Mouse (Mus musculus) kidney, postnatal 14 days (tissue): ENCODE measurements at regions not wholly inside any gene's neighbourhood (a gene's known extent, or its start where the extent isn't known, plus 50 kb on each side); places are given as distances from the start of the nearest gene placed in this dataset.

Experiments used
- DNase-seq: peaks from one replicate; pipeline ENCODE4 v3.0.0; 2022; ENCODE audit warnings: mixed read lengths

DNA sequence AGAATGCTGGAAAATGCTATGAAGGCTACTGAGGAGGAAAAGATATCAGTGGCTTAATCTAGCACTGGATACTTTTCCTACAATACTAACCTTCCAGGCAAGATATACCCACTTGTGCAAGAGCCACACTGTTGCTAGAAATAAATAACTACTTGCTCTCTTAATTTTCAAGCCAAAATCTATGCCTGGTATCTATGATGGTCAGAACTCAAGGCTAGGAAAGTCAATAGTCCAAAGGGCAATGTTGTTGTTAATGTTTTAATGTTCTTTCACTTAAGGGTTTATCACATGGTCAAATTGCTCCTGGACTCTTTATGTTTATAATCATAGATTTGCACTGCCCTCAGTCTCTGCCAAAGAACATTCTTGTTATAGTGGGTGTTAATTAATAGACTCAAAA, 533.5 kb downstream of the Kcnj2 start:
- no peak for DNase-seq

DNA sequence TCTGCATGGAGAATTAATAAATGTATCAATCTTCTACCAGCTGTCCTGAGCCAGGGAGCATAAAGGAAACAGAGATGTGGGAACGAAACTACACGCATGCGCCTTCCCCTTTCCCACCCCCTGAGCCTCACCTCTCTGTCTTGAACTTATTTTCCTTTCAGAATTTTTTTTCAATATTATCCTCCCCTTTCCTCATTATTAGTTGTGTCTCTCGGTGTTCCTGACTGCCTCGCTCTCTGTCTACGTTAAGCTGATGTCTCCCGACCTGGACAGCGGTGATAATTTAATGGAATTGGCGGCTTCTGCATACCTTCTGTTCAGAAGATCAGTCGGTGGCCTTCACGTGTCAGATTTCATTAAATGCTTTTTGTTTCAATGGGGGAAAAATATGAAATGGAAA, 539.2 kb downstream of the Kcnj2 start:
- DNase-seq, result no peak

DNA sequence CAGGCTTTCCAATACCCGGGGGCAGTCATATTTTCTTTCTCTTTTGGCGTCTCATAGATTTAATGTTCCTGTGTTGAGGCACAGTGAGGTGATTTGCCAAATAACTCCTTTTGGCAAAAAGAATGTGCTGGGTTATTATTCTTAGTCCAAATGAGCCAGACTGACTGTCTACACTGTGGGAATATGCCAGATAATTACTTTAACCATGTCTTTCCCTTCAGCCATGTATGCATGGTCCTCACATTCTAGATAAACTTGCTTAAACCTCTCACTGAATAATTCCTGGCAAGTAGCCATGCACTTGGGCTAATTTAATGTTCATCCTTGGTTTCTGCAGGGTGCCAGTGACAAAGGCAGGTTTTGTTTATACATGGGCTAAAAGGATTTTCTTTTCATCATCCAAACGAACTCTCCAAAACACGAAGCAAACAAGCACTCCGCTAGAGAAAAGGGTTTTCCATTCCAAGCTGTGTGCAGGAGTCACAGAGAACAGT, 544.6 kb downstream of the Kcnj2 start:
- no peak for DNase-seq

DNA sequence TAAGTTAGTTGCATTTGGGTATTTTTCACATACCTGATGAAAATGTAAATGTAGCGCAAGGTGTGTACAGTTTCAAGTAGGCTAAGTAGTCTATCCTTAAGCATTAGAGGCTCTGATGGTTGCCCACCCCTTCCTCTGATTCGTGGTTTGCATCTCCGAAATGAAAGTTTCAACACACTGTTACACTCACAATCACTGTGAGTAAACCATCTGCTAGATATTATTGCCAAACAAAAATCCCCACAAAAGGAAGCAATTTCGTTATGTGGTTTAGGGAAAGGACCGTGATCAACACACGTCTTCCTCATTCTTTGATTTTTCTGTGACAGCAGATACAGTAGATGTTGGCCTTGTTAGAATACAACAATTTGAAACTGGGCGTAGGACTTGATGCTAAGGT, 577.6 kb downstream of the Kcnj2 start:
- DNase-seq, result no peak

DNA sequence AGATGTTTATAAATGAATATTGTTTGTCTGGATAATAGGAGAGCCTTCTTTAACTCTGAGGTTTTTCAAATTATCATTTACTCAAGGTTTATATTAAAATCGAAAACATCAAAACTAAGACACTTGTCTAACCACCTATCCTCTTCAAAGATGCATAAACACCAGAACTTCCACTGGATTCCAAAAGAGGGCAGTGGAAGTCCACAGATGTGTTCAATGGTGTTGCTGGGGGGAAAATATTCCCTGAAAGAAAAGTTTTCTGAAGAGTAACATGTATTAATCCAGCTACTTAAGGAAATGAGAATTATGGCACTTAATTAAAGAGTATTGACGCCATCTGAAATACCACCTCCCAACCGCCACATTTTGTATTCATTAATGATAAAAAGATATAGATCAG, 586.9 kb downstream of the Kcnj2 start:
- DNase-seq, result peak; percentile 5

DNA sequence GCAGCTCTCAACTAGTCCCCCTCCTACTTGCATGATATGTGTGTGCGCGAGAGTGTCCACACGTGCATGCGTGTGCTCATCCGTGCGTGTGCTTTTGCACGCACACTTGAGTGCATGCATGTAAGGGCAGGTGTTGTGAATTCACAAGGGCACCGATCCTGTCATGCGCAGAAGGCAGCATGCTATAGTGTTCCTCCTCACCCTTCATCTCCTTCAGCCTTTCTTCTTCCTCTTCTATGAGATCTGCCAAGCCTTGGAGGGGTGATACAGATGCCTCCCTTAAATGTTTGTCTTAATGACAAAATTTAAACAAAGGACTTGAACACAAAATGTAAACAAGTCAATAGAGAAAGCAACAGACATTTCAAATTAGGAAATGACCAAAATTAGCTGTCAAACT, 591.8 kb downstream of the Kcnj2 start:
- no peak for DNase-seq

DNA sequence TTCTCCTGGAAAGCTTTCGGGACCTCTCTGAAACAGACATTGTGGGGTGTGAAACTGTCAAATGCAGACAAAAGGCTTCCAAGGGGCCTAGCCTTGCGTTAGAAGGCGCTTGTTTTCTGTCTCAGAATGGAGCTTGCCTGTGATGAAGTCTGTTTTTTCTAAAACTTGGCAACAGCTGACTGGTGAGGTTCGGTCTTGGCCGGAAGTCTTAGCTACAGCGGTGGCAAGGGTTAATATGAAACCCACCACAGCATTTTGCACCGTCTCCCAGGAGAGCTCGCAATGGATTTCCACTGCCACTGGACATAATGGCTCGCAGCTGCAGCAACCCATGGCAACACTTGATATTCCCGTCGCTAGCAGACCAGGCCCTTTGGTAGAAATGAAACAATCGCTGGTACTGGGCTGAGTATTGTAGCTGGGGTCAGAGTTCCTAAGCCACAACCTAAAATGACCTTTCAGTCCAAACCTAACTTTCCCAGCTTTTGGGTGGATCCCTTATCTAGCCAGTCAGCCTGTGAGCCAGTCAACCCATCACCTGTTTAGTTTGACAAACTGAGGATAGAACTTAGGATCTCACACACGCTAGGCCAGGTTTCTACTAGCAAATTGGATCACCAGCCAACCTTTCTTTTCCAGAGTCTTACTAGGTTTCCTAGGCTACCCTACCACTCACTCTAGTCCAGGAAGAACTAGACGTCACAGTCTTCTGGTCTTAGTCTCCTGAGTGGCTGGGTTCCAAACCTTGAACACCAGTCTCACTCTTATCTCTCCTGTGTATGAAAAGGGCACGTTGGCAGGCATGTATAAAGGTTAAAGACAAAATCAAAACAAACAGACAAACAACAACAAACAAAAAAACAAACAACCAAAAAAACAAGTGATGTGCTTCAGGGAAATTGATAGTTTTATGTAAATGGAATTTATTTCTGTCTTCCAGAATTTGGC, 592.7 kb downstream of the Kcnj2 start:
- DNase-seq, result no peak

DNA sequence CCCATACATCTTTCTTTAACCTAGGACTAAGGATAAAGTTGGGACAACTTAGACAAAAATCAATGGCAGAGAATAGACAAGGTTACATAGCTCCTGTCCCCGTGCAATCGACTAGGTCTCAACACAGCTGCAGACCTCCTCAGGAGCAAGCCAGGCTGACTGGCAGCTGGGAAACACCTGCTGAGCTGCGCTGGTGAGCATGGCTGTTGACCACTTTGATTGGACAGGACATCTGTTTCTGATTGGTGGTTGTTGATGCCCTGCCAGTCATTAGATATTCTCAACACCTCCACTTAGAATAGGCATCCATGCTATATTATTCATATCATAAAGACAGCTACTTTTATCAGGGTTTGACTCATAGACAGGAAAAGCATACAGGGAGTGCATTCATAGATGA, 597.3 kb downstream of the Kcnj2 start:
- no peak for DNase-seq

DNA sequence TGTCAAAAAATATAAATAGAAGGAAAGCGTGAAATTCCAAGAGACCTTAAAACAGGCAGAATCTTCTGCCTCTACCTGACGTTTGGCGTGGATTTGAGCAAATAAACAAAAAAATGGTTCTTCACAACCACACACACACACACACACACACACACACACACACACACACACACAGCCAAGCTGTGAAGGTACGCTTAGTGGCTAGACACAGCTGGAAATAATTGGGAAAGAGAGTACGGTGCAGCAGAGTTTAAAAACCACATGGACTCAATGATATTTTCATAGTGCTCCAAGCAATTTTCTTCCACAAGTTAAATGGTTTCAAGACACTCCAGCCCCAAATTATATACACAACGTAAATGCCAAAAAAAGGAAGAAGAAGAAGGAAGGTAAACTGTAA, 600.4 kb downstream of the Kcnj2 start:
- no peak for DNase-seq

DNA sequence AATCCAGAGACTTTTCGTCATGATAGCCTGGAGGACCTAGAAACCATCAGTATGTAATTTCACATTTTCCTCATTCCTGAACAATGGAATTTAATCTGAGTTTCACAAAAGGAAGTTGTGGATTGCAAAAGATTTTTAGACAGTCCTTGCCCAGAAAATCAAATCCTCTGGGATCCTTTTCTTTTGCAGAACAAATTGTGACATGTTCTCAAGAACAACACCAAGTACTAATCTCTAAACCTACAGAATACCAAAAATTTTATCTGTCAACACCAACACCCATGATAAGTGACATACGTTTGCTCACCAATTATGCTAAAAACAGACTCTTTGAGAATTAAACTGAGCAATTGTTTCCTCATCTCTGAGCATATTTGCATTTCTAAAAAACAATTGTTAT, 605.9 kb downstream of the Kcnj2 start:
- no peak for DNase-seq

DNA sequence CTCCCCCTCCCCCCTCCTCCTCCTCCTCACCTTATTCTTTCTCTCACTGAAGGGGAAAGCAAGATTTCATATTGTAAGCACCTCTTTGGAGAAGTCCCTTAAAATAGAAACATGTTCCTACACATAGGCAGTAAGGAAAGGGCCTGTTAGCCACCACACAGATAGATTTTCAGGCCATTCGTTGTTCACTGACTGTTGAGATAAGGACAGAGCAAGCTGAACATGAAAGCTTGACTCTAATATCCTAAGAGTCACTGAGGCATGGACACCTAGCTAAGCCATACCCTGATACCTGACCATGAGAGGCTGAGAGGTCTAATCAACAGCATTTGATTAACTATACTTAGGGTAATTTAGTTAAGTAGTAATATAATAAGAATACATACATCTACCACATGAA, 609.7 kb downstream of the Kcnj2 start:
- no peak for DNase-seq

DNA sequence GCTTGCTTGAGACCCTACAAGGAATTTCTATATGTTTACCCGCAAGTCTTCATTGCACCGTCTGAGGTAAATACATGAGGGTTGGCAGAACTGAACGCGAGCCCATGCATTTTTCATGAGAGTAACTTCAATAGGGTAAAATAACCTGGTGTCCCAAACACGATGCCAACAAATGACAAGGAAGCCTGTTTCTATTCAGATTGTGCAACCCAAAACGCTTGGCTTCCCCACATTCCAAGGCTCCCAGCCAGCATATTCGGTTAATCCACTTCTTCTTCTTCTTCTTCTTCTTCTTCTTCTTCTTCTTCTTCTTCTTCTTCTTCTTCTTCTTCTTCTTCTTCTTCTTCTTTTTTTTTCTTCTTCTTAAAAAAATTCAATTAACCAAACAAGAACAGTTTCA, 616.4 kb downstream of the Kcnj2 start:
- no peak for DNase-seq

DNA sequence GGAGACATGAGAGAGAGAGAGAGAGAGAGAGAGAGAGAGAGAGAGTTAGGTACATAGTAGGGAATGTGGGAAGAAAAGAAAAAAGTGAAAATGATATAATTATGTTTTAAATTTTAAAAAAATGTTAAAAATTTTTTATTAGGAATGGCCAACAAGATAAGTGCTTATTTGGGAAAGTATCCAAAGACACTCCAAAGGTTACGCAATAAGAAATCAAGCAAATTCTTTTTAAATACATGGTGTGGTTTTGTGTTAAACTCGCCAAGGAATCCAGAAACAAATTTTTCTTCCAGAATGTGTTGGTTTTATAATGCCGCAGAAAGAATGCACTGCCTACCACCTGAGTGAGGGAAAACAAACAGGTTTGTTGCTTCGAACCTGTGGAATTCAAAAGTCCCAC, 617.9 kb downstream of the Kcnj2 start:
- no peak for DNase-seq

DNA sequence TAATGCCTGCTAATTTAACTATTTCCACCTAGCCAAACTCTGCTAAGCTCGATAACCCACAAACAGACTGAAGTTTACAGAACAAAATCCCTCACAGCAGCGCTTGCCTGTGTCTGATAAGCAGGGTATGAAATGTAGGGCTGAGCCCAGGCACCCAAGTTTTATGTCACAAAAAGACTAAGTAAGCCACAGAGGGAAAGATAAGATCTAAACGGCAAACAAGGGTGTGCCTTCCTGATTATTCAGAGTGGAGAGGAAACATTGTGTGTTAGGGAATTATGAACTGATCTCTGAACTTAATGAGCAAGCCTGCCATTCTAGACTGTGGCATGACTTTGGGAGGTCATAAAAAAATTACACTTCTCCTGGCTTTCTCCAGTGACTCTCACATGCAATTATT, 621.8 kb downstream of the Kcnj2 start:
- DNase-seq, result no peak

DNA sequence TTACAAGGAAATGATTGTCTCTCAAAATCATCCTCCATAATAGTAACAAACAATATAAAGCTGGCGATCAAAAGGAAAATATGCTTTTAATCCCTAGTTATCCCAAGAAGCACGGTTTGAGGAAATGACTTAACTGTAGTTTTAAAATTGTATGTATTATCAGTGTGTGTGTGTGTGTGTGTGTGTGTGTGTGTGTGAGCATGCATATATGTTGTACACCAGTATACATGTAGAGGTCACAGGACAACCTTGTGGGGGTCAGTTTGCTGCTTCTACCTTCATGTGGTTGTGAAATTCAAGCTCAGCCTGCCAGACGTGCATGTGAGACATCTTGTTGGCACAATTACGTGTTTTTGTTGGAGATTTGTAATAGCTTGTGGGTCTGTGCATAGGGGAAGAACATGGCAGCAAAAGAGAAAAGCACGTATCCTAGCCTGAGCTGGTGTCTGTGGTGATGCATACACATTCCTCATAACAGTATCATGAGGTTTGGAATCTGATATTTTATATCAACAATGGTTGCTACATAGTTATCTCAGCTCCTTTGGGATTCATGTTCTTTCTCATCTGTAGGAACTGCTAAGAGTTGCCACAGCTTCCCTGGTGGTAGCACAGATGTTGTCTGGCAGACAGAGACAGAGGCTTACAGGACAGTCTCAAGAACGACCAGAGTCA, 622.4 kb downstream of the Kcnj2 start:
- no peak for DNase-seq

DNA sequence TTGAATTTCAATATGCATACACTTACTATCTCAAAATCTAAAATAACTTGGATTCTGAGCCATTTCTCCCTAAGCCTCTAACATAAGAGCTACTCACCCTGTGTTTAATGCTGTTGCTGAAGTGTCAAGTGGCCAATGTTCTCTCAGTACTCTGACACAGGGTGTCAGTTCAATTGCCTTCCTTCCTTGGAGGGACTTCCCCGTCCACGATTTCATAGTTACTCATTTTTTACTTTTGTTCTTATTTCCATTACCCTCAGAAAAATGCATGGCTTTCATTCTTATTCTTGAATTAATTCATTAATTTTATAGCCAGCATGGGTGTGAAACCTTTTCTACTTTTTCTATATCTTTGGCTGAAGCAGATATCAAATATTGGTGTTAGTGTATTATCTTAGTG, 623.9 kb downstream of the Kcnj2 start:
- no peak for DNase-seq

DNA sequence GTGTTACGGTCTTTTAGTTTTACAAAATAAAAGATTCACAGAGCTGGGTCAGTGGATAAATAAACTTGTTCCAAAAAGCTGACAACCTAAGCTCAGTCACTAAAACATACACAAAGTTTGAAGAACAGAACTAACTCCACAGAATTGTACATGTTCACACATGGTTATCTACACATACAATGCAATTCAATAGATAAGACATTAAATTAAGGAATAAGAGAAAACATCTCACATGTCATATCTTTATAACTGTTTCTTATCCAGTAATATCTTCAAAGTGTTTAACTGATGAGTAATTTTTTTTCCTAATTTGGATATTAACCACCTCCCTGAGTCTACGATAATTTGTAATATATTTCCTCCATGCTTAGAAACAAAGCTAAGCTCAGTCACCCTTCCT, 625.5 kb downstream of the Kcnj2 start:
- DNase-seq, result no peak

DNA sequence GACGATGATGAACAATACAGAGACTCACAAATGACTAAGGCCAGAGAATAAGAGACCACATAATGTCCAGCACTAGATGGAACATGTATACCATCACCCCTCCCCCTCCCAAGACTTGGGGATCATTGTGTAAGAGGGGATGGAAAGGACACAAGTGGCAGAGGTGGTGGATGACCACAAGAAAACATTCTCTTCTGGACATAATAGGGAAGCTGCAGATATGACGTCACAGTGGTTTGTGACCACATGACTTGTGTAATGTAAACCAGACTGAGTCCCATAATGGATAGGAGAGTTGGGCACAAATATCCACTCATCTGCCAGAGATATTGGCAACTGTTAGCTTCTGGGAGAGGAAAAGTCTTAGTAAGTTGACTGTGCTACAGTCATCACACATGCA, 630.7 kb downstream of the Kcnj2 start:
- DNase-seq, result no peak

DNA sequence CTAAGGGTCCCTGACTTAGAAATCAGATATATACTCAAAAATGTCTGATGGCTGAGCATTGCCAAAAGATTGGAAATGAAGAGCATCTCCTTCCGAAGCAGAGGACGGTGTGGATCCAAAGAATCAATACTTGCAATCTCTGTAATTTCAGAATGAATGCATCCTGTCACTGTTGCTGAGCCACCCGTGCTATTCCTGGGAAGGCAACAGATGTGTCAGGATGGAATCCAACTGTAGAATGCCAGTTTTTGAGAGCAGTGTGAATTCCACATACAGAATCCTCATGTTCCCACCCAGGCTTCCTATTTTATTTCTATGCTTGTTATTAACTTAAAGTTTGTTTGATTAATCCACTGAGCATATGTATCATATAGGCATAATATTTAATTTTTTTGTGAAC, 633.9 kb downstream of the Kcnj2 start:
- DNase-seq, result no peak

DNA sequence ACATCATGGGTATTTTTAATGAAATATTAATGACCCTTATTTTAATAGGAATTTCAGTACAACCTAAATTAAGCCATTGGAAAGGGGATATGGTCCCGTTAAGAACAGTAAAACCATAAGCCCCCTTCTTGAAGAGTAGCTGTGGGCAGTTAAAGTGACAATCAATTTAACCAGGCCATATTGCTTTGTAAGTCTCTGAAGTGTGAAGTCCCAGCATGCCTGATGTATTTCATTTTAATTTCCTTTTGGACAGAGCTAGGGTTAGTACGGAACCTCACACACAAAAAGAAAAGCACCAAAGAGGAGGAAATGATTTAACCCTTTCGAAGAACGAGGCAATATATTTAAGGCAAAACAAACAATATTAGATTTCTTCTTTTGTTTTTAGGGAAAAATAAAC, 640.9 kb downstream of the Kcnj2 start:
- DNase-seq, result no peak

DNA sequence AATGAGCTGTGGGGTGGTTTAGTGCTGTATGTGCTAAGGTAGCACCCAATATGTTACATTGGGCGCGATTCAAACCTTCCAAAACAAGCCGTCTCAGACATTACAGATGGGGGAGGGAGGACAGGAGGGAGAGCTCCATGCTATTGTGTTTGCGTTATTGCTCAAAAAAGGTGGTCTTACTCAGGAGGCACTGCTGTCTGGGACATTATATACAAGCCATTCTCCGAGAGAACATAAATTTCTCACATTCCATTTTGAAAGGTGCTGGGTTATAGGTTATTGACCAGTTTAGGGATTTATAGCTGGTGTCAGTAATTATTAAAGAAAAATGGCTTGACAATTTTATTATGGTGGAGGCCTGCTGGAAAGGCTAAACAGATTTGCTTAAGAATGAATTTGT, 649.4 kb downstream of the Kcnj2 start:
- no peak for DNase-seq

DNA sequence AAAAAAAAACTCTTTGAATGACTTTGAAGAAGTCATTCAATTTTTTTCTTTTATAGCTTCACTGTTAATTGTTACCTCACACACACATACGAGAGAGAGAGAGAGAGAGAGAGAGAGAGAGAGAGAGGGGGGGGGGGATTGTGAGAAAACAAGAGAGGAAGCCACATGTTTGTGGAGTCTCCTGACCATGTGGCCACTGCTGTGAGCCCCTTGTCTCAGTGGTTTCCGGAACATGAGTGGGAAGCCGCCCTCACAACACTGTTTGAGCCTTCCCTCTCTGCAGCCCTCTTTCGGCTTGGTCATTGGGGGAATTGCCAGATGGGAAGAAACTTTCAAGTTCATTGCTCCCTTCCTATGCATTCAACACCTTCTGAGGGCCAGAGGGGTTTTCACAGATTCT, 656.3 kb downstream of the Kcnj2 start:
- no peak for DNase-seq

DNA sequence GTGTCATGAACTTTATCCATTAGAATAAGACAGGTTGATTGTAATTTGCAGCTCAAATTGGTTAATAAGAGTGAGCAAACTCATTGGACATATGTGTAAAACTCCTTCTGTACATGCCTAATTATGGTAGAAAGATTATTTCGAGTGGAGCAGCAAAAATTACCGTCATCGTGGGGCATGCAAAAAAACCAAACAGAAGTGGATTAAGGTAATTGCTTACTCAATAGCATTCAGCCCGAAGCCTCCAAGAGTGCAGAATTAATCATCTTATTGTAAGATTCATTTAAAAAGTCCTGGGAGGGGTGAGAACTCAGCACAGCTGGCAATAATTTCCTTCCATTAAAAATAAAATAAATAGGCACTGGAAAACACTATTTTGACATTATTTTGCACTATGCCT, 662.2 kb downstream of the Kcnj2 start:
- DNase-seq, result no peak

DNA sequence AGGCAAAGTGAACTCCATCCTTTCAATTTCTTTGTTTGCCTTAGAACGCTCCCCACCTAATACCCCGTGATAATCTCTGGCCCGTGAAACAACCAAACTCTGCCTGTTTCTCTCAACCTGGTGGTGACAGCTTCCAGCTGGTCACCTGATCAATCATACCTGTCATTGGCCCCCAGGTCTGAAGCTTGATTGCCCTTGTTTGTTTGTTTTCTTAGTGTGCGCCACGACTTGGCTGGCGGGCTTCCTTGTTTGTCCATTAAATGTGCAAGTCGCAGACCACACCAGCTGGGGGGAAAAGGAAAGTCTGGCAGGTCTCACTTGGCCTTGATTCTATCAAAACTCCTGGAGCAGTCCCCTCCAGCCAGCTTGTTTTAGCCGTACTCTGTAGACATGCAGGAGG, 666.1 kb downstream of the Kcnj2 start:
- DNase-seq, result no peak
